Mouse (Mus musculus) B cell, adult 2 months (primary cell): ENCODE measurements around the gene Gm37240.

ENCODE experiments used
- DNase-seq, 2 experiments: peaks; one replicate each; pipeline ENCODE4 v3.0.0; 2022

The Gm37240 gene

GRCm38 (mm10) chr3:85317306-85317705 lies 570.0 kb downstream of the Gm37240 start:
- no peak for DNase-seq

GRCm38 (mm10) chr3:85314961-85315360 lies 572.4 kb downstream of the Gm37240 start:
- DNase-seq = no peak

GRCm38 (mm10) chr3:85313646-85314255 lies 573.6 kb downstream of the Gm37240 start:
- DNase-seq = no peak

- DNase-seq = no peak
These were observed 576.1 kb downstream of the Gm37240 start for GRCm38 (mm10) chr3:85311176-85311575.

- DNase-seq = no peak
These were observed 576.8 kb downstream of the Gm37240 start for GRCm38 (mm10) chr3:85310401-85310989.

- no peak for DNase-seq
These were observed 578.1 kb downstream of the Gm37240 start for GRCm38 (mm10) chr3:85309168-85309567.

GRCm38 (mm10) chr3:85308706-85309105 lies 578.6 kb downstream of the Gm37240 start:
- no peak for DNase-seq

GRCm38 (mm10) chr3:85301851-85302250 lies 585.5 kb downstream of the Gm37240 start:
- no peak for DNase-seq

- no peak for DNase-seq
These were observed 586.0 kb downstream of the Gm37240 start for GRCm38 (mm10) chr3:85301336-85301735.

GRCm38 (mm10) chr3:85299649-85300550 lies 587.4 kb downstream of the Gm37240 start:
- DNase-seq = no peak

GRCm38 (mm10) chr3:85295229-85295628 lies 592.1 kb downstream of the Gm37240 start:
- no peak for DNase-seq

GRCm38 (mm10) chr3:85287627-85288026 lies 599.7 kb downstream of the Gm37240 start:
- no peak for DNase-seq

- DNase-seq = no peak
These were observed 602.8 kb downstream of the Gm37240 start for GRCm38 (mm10) chr3:85284483-85284882.

- no peak for DNase-seq
These were observed 604.5 kb downstream of the Gm37240 start for GRCm38 (mm10) chr3:85282816-85283215.

GRCm38 (mm10) chr3:85275075-85275474 lies 612.2 kb downstream of the Gm37240 start:
- DNase-seq = peak in 1 of 2 experiments; percentile 3

- DNase-seq = no peak
These were observed 615.8 kb downstream of the Gm37240 start for GRCm38 (mm10) chr3:85271491-85271890.

- DNase-seq = no peak
These were observed 622.4 kb downstream of the Gm37240 start for GRCm38 (mm10) chr3:85264963-85265362.

- DNase-seq = no peak
These were observed 622.8 kb downstream of the Gm37240 start for GRCm38 (mm10) chr3:85264546-85264945.

- no peak for DNase-seq
These were observed 632.8 kb downstream of the Gm37240 start for GRCm38 (mm10) chr3:85254526-85254925.

GRCm38 (mm10) chr3:85251631-85252030 lies 635.7 kb downstream of the Gm37240 start:
- DNase-seq = no peak

GRCm38 (mm10) chr3:85246131-85246530 lies 641.2 kb downstream of the Gm37240 start:
- DNase-seq = no peak

- DNase-seq = no peak
These were observed 650.8 kb downstream of the Gm37240 start for GRCm38 (mm10) chr3:85236546-85236945.

- no peak for DNase-seq
These were observed 654.5 kb downstream of the Gm37240 start for GRCm38 (mm10) chr3:85232846-85233245.

GRCm38 (mm10) chr3:85222046-85222445 lies 665.3 kb downstream of the Gm37240 start:
- no peak for DNase-seq
